Mouse (Mus musculus): Measurements from ENCODE around the gene D930020B18Rik.

D930020B18Rik gene

DNA sequence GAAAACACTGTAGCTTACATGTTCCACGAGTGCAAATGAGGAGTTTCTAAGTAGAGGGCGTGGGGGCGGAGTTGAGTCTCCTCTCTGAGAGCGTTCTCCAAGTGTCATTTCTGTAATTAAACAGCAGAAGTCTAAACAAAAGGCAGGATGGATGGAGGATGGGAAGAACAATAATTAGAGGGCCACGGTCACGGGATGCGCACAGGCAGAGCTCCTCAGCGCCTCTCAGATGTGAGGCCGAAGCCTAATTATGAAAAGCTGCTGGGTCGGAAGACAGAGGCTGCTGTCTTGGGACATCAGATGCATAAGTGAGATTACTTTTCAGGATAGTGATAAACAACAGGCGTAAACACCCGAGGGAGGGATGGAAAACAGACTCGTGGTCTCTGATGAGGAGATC is 22.2 kb downstream of the D930020B18Rik start:
- H3K27me3 ChIP-seq (ENCODE audit: control insufficient read depth, insufficient read depth, low read length, poor library complexity, severe bottlenecking): no peaks in the 10 kb centered on the region
- DNase-seq (ENCODE audit: low read depth, low spot score): no peak

DNA sequence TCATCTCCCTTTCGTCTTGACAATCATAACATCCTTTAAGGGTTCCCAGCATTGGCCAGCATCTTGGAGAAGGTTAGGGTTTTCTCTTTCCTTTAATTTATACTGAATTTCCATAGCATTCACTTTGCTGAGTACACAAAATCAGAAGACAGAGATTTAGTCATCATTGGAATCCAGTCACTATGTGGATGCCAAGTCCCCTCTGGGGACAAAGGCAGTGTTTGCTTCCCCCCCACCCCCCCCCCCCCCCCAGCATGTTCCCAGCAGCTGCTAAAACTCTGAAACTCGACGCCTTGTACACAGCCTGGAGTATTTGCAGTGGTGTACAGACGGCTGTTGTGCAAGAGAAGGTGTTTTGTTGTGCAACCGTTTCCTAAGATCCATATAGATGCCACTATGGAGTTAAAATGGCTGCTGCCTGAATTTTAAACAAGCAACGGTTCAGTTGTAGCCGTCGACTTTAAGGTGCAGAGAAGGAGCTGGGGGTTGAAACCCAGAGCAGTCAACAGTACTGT is 24.3 kb downstream of the D930020B18Rik start:
- no peak for DNase-seq (ENCODE audit: low read depth, low spot score)
- H3K27me3 ChIP-seq (ENCODE audit: control insufficient read depth, insufficient read depth, low read length, poor library complexity, severe bottlenecking): no peaks in the 10 kb centered on the region
- H3K36me3 ChIP-seq (ENCODE audit: control insufficient read depth, insufficient read depth, low read length, poor library complexity, severe bottlenecking): no peaks in the 10 kb centered on the region

More for the DNA sequence above, 22.2 kb downstream of the D930020B18Rik start:
- no peaks in the 10 kb centered on the region for H3K36me3 ChIP-seq (ENCODE audit: control insufficient read depth, insufficient read depth, low read length, poor library complexity, severe bottlenecking)

DNA sequence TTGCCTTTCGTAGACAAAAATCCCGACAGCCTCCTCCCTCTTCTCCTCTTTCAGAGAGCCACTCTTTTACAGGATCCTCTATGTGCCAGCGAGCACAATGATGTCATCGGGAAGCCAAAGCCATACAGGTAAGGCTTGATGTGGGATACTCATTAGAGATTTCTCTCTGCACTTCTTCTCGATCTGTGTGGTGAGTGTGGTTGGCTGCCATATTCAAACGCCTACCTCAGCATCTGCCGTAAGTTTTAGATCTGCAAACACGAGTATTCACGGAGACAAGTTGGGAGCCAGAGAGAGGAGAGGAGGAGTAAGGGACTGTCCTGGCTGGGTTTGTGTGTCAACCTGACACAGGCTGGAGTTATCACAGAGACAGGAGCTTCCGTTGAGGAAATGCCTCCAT is 27.7 kb downstream of the D930020B18Rik start:
- no peaks in the 10 kb centered on the region for H3K36me3 ChIP-seq (ENCODE audit: control insufficient read depth, insufficient read depth, low read length, poor library complexity, severe bottlenecking)
- H3K27me3 ChIP-seq (ENCODE audit: control insufficient read depth, insufficient read depth, low read length, poor library complexity, severe bottlenecking): no peaks in the 10 kb centered on the region
- DNase-seq (ENCODE audit: low read depth, low spot score): no peak

DNA sequence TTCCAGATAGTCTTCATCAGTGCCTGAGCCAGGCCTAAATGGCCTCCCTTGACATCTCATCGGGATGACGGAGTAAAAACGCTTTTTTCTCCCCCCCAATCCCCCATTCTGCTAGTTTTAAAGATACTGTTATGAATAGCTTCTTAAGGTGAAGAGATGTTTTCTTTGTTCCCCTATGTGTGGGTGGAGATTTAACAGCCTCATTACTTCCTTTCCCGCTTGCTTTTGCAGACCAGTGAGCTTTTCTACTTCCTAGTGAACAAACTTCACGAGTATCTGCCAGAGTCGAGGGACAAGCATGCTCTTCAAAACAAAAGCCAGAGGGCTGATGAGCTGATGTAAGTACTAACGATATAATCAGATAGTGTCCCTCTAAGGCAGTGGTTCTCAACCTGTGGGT is 35.6 kb downstream of the D930020B18Rik start:
- no peaks in the 10 kb centered on the region for H3K36me3 ChIP-seq (ENCODE audit: control insufficient read depth, insufficient read depth, low read length, poor library complexity, severe bottlenecking)
- no peak for DNase-seq (ENCODE audit: low read depth, low spot score)
- no peaks in the 10 kb centered on the region for H3K27me3 ChIP-seq (ENCODE audit: control insufficient read depth, insufficient read depth, low read length, poor library complexity, severe bottlenecking)

DNA sequence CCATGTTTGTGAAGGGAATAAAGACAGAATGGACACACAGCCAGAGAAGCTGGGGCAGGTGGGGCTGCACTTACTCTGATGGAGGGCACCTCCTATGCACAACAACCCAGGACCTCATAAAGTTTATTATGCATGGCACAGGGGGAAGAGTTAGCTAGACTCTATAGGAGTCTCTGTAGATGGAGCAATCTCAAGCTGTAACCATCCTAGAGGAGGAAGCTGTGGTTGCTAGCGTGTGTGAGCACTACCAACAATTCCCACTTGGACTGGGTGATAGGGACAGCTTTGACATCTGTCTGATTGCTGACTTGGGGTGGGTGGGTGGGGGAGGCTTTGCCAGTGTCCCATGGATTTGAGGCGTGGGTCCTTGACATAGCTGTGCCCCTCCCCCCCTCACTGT is 39.5 kb downstream of the D930020B18Rik start:
- H3K36me3 ChIP-seq (ENCODE audit: control insufficient read depth, insufficient read depth, low read length, poor library complexity, severe bottlenecking): no peaks in the 10 kb centered on the region
- H3K27me3 ChIP-seq (ENCODE audit: control insufficient read depth, insufficient read depth, low read length, poor library complexity, severe bottlenecking): no peaks in the 10 kb centered on the region
- no peak for DNase-seq (ENCODE audit: low read depth, low spot score)

DNA sequence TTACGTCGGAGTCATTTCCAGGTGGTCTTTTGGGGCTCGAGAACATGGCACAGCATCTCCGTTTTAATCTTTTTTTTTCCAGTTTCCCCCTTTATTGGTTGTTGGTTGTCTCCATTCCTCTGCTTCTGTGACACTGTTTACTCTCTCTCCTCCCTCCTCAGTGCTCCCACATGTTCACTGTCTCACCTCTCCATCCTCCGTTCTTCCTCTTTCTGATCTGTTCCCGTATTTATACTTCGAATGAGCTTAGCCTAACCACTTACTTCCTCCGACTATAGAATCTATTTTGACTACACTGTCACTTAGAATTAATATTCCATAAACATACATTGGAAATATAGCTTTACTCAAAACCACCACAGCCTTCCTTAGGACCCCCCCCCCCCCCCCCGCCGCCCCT is 41.2 kb downstream of the D930020B18Rik start:
- no peaks in the 10 kb centered on the region for H3K27me3 ChIP-seq (ENCODE audit: control insufficient read depth, insufficient read depth, low read length, poor library complexity, severe bottlenecking)

DNA sequence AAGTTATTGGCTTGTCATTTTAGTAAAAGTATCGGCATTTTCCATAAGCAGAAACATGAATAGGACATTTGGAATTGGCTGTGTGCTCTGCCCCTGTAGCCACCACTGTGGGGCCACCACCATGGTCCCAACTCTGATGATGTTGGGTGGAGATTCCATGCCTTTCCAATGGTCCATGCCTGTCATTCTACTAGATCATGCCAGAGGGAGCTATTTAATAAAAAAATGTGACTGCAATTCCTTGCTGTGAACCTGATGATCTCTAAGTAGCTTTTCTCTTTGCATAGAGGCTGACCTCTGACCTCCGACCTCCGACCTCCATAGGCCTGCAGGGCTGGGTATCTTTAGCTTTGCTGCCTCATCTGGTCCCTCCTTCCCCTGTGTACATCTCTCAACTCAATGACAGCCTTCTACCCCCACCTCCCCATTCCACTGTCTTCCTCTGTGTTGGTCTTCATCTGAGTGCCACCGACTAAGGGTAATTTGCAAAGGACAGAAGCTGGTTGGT is 44.8 kb downstream of the D930020B18Rik start:
- Histone ChIP-seq H3K36me3 (ENCODE audit: control insufficient read depth, insufficient read depth, low read length, poor library complexity, severe bottlenecking) (no peaks in the 10 kb centered on the region), H3K27me3 (ENCODE audit: control insufficient read depth, insufficient read depth, low read length, poor library complexity, severe bottlenecking) (no peaks in the 10 kb centered on the region)
- no peak for DNase-seq (ENCODE audit: low read depth, low spot score)

More for the DNA sequence above, 41.2 kb downstream of the D930020B18Rik start:
- no peak for DNase-seq (ENCODE audit: low read depth, low spot score)
- no peaks in the 10 kb centered on the region for H3K36me3 ChIP-seq (ENCODE audit: control insufficient read depth, insufficient read depth, low read length, poor library complexity, severe bottlenecking)

DNA sequence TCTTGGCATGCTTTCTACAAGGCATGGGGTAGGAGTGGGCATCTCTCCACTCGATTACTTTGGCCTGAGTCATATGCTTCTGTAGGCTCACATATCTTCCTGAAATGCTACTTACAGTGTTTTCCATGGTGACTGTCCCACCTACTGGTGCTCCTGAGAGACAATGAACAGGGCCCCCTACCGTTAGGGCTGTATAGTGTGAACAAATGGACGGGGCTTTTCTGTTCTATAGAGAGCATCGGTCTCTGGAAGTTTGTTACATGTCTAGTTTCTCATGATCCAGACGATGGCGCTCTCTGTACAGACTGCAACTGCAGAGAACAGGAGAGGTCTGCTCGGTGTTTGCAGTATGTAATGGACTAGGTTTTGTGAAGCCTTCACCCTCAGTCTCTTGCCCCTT is 46.1 kb downstream of the D930020B18Rik start:
- DNase-seq (ENCODE audit: low read depth, low spot score): no peak
- no peaks in the 10 kb centered on the region for H3K36me3 ChIP-seq (ENCODE audit: control insufficient read depth, insufficient read depth, low read length, poor library complexity, severe bottlenecking)
- no peaks in the 10 kb centered on the region for H3K27me3 ChIP-seq (ENCODE audit: control insufficient read depth, insufficient read depth, low read length, poor library complexity, severe bottlenecking)

DNA sequence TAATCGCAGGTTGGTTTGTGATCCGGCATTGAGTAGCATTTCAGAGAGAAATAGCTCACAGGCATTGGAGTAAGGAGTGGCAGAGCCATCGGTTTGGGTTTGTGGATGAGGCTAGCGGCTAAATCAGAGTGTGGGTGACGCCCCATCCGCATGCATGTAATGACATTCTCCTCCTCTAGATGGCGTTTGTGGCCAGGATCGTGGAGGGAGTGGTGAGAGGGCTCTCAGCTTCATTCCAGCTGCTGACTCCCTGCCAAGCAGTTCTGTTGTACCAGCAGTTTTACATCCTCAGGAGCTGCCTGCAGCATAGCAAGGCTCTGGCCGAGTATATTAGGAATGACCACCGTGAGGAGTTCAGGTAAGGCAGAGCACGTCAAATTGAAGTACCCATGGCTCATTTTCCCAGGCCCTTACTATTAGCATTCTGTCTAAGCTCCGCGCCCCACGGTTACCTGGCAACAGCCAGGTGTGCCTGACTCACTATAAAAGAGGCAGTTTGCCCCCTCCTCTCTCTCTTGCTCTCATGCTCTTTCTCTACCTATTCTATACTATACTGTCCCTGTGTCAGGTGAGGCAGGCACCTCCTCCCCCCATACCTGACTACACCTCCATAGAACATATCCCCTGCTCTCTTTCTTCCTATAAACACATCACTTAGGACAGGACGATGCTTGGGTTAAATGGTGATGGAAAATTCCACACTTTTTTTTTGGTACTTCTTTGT is 48.4 kb downstream of the D930020B18Rik start:
- peak; percentile 43 for DNase-seq (ENCODE audit: low read depth, low spot score)
- Histone ChIP-seq H3K27me3 (ENCODE audit: control insufficient read depth, insufficient read depth, low read length, poor library complexity, severe bottlenecking) (no peaks in the 10 kb centered on the region), H3K36me3 (ENCODE audit: control insufficient read depth, insufficient read depth, low read length, poor library complexity, severe bottlenecking) (no peaks in the 10 kb centered on the region)

DNA sequence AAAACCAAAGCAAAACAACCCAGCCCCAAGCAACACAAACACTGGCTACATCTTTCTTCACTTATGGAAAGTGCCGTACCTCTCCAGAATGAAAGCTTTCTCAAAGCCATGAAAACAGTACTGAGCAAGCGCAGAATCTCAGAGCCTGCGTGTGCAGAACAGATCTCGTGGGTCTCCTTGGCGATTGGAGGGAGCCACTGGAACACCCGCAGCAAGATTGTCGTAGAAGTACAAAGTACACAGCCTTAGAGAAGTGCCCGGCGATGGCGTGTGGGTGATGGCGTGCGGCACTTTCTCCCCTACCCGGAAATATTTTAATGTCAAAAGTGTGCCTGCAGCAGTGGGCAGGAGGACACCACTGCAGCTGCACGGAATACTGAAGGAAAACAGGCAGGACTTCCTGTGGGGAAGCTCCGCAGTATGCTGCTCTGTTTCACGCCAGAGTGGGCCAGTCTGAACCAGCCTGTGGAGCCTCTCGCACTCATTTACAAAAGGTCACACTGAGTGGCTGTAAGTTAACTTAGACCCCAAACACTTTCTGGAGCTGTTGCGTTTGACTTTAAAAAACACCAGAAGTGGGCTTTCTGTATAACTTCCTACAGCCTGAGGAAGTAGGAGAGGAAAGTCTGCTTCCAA is 51.7 kb downstream of the D930020B18Rik start:
- Histone ChIP-seq H3K27me3 (ENCODE audit: control insufficient read depth, insufficient read depth, low read length, poor library complexity, severe bottlenecking) (no peaks in the 10 kb centered on the region), H3K36me3 (ENCODE audit: control insufficient read depth, insufficient read depth, low read length, poor library complexity, severe bottlenecking) (no peaks in the 10 kb centered on the region)
- DNase-seq (ENCODE audit: low read depth, low spot score): no peak

DNA sequence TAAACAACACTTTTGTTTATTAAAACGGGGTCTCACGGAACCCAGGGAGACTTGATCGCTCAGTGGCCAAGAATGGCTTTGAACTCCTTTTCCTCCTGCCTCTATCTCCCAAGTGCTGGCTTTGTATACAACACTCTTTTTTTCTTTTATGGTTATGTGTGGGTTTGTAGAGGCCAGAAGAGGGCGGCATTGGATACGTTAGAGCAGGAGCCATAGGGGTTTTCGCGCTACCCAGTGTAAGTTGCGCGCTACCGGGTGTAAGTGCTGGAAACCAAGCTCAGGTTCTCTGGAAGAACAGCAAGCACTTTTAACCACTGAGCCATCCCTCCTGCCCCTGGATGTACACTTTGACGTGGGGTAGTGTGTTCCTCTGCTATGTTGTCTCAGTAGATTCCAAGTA is 53.2 kb downstream of the D930020B18Rik start:
- no peaks in the 10 kb centered on the region for H3K27me3 ChIP-seq (ENCODE audit: control insufficient read depth, insufficient read depth, low read length, poor library complexity, severe bottlenecking)
- H3K36me3 ChIP-seq (ENCODE audit: control insufficient read depth, insufficient read depth, low read length, poor library complexity, severe bottlenecking): no peaks in the 10 kb centered on the region
- no peak for DNase-seq (ENCODE audit: low read depth, low spot score)

DNA sequence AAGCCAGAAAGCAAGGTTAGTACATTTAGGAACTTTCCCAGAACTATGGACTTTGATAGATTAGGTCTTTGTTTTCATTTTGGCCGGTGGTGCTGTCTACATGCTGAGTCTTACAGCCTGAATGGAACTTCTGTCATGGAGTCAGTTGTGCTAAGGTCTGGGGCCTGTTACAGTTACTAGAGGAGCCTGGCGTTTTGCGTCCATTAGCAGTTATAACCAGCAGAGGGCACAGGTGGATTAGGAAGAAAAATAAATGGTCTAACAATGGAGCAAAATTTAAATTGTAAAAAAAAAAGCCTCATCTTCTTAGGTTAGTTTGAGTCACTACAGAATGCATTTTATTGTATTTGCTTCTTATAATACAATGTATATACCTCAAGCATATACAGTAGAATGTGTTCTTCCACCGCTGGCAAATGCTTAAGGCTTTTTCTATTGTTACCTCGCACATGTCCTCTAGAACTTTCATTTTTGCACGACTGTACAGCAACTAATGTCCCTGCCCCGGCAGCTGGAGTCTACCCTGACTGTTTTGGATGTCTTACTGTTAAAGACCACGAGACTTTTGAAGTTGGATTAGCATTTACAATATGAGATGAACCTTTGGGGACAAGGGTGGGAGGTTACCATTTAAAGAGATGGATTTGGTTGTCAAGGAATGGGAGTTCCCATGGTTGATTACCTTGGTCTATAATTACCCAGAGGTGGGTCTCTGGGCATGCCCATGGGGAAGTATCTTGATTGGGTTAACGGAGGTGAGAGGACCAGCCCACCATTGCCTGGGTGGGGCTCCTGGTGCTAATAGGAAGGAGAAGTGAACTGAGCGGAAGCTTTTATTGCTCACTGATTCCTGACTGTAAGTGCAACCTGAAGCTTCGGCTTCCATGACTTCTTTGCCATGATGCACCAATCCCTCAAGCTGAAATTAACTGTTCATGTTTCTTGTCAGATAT is 60.2 kb downstream of the D930020B18Rik start:
- DNase-seq (ENCODE audit: low read depth, low spot score): peak; percentile 66
- H3K27me3 ChIP-seq (ENCODE audit: control insufficient read depth, insufficient read depth, low read length, poor library complexity, severe bottlenecking): no peaks in the 10 kb centered on the region
- H3K36me3 ChIP-seq (ENCODE audit: control insufficient read depth, insufficient read depth, low read length, poor library complexity, severe bottlenecking): no peaks in the 10 kb centered on the region

DNA sequence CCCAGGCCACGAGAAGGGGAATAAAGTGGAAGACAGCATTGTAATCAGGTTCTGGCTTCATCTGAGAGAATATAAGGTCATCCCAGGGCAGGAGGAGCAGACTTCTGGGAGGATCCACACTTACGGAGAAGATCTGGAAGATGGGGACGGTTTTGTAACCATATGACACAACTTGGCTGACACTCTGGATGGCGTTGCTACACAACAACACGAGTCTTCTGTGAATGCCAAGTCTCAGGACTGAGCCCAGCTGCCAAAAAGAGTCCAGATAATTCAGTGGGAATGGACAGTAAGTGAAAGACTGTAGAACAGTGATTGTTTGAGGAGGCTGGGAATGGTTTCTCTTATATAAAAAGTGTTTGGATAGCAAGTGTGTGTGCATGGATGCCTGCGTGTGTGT is 62.2 kb downstream of the D930020B18Rik start:
- DNase-seq (ENCODE audit: low read depth, low spot score): no peak
- no peaks in the 10 kb centered on the region for H3K27me3 ChIP-seq (ENCODE audit: control insufficient read depth, insufficient read depth, low read length, poor library complexity, severe bottlenecking)
- no peaks in the 10 kb centered on the region for H3K36me3 ChIP-seq (ENCODE audit: control insufficient read depth, insufficient read depth, low read length, poor library complexity, severe bottlenecking)

DNA sequence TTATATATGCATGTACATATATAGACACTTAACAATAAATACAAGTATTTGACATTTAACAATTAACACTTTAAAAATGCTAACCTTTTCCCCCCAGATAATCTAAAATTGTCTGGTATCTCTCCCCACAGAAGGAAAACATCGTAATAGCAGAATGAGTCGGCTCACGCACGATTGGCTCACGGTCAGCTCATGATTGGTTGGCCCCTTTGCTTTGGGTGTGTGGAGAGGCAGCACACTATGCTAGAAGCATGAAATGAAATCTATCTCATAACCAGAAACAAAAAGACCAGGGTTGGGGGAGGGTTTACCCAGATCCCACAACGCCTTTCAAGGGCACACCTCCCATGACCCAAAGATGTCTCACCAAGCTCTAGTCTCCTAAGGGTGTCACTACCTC is 63.5 kb downstream of the D930020B18Rik start:
- DNase-seq (ENCODE audit: low read depth, low spot score): no peak
- no peaks in the 10 kb centered on the region for H3K36me3 ChIP-seq (ENCODE audit: control insufficient read depth, insufficient read depth, low read length, poor library complexity, severe bottlenecking)
- no peaks in the 10 kb centered on the region for H3K27me3 ChIP-seq (ENCODE audit: control insufficient read depth, insufficient read depth, low read length, poor library complexity, severe bottlenecking)
